Mouse (Mus musculus) forelimb bud, embryonic 11.5 days (tissue): ENCODE measurements around the gene Tstd2.

Experiments
- DNase-seq: peaks from one replicate; pipeline ENCODE4 v3.0.0-alpha.2; 2012; ENCODE audit warnings: low read depth, low spot score

Tstd2 gene

DNA sequence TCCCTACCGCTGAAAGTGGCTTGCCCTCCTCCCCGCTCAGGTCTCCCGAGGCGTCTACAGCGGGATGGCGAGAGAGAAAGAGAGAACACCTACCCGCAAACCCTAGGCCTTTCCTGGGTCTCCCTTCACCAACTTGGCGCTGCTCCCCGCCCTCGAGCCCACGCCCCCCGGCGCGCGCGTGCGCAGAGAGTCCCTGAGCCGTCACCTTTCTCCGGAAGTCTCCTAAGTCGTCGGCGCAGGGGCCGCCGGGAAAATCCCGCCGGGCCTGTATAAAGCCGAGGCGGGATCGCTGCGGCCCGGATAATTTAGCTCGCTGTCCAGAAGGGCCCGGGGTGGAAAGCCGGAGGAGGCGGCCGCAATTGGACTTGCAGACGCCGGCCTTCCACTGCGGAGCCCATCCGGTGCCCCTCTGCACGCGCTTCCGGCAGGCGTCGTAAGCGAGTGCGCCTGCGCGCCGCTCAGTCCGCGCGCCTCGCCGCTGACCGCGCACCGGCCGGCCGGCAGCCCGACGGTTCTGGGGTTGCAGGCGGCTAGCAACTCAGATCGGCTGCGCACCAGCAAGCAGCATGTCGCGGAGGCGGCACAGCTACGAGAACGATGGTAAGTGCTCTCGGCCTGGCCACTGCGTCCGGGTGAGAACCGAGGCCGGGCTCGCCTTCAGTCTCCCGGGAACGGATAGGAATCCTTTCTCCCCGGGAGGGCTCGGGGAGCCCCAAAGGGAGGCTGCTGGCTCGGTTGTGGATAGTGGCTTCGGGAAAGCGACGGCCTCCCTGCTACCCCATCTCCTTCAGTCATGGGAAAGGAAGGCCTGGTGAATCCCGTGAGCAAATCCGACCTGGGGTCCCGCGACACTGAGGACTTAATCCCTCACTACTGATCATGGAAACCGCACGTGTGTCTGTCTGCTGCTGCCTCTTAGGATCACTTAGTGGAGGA, at the start of gene Tstd2, which contains the start of gene Ncbp1:
Gene Tstd2 (minus strand): TSS at position 408 of the 936 bp plus-strand sequence.
Gene Ncbp1 (plus strand): TSS at position 327 of the 936 bp plus-strand sequence.
- peak; percentile 89 for DNase-seq

DNA sequence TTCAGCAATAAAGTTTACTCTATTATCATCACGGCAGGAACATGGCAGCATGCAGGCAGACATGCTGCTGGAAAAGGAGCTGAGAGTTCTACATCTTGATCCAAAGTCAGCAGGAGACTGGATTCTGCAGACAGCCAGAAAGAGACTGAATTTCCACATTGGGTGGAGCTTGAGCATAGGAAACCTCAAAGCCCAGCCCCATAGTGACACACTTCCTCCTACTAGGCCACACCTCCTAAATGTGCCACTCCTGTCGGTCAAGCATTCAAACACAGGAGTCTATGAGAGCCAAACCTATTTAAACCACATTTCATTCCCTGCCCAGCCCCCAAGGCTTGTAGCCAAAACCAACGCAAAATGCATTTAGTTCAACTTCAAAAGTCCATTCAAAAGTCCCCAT, 48.0 kb upstream of the Tstd2 start:
- no peak for DNase-seq

DNA sequence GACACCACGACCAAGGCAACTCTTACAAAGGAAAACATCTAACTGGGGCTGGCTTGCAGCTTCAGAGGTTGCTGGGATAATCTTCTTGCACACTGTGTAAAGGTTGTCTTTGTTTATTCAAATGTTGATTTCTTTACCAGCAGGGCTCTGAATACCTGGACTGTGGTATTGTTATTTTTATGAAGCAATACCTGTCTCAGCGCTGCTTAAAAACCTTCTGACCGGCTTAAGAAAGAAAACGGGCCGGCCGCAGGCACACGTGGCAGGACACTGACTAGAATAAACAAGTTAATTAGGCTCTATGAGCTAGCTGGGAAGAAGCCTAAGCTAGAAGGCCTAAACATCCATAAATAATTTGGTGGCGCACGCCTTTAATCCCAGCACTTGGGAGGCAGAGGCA, 47.4 kb upstream of the Tstd2 start:
- no peak for DNase-seq

DNA sequence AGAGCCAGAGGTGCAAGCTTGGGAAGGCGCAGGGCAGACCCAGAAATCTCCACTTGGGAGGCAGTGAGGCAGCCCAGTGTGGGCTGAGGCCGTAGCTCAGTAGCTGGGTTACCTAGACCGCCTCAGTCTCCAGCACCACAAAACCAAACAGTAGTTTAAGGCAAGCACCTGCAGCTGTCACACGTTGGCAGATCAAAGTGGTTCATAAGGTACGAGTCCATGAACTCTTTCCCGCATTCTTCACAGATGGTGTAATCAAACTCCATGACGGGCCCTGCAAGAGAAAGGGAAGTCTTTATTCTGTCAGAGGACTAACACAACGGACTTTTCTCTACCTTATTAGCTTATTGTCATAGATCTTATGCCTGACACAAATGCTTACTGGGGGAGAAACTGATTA, 46.9 kb upstream of the Tstd2 start:
- peak; percentile 19 for DNase-seq

DNA sequence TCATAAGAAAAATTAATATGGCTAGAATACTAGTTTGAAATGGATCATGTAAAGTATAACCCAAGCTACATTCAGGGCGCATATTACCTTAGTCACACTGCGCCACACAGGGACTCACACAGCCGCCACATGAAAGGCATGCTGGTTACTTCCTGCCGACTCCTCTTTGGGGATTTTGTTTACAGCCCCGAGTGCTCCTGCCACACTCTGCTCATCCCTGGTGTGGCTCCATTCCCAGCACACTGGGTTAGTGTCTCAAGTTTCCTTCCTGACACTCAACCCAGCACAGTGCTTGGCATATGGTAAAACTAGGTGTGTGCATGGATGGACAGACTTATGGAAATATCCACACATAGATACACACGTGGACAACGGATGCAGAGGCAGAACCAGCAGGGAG, 43.7 kb upstream of the Tstd2 start:
- DNase-seq: no peak

DNA sequence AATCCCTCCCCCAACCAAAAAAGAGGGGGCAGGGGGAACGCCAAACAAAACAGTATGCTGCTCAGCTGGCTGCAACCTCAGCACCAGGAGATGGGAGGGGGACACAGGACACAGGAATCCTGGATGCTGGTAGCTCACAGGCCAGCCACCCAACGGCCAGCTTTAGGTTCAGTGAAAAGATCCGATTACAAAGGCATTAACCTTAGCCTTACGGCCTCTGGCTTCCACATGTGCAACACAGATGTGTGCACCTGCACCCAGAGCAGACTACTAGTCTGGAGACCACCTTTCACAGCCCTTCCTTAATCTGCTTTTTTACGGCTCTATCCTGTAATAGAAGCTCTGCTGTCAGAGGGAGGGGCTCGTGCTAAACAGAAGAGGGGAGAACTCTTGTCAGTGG, 42.7 kb upstream of the Tstd2 start:
- peak; percentile 84 for DNase-seq

DNA sequence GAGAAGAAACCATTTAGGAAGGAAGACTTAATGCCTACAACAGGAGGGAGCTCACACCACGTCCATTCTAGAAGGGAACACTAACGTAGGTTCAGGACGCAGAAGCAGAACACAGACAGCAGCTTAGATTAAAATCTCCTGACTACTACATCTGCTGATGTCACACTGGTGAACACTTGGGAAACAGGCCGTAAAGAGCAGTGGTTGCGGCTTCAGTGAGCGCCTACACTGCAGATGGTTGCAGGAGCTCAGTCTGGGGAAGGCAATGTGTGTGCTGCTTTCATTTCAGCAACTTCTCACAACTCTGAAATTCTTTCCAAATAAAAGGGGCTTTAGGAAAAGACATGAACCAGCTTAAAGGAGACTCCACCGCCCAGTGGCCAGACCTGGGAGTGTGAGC, 39.0 kb upstream of the Tstd2 start:
- no peak for DNase-seq

DNA sequence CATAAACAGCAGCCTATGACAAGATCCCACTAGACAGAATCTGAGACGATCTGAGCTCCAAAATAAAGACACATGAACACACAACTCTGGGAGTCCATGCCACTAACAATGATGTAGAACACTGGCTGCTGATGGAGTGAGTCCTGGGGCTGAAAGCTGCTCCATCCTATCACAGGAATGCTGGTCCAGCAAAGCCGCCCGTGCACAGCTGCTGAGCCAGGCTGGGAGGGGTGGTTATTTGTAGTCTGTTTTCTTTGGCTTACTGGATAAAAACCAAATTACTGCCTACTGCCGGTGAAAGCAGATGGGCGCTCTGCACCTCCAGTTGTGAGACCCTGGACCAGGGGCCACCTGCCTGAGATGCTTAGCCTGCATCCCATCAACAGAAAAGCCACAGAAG, 38.5 kb upstream of the Tstd2 start:
- DNase-seq: no peak

DNA sequence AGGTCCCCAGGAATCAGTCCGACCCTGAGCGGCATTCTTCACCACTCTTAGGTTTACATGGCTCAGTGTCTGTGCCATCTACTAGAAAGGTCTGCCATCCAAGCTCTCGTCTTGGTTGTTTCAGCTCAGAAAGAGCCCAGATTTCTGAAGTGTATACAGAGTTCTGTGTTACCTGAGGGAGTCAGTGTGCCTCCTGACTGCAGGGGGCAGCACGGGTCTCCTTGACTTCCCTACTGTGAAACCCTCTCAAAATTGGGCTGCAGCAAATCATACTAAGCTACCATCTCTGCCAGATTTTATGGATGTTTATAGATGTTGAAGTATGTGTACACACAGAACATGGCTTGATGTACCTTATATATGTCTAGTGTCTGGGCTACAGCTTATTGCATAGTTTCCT, 37.8 kb upstream of the Tstd2 start:
- DNase-seq: no peak

DNA sequence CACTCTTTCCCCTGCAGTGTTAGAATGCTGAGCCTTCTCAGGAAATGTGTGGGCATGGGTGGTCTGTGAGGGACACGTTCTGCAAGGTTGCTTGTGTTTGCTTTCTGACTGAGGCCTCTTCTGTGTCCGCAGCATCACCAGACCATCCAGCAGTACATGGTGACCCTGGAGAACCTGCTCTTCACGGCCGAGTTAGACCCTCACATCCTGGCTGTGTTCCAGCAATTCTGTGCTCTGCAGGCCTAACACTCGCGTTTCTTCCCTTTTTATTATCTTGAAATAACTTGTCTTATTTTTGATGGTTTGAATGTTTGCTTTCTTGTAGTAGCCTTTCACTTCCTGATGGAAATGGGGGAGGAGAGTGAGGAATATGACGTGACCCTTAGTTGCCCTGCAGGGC, 33.3 kb upstream of the Tstd2 start:
- DNase-seq: no peak

DNA sequence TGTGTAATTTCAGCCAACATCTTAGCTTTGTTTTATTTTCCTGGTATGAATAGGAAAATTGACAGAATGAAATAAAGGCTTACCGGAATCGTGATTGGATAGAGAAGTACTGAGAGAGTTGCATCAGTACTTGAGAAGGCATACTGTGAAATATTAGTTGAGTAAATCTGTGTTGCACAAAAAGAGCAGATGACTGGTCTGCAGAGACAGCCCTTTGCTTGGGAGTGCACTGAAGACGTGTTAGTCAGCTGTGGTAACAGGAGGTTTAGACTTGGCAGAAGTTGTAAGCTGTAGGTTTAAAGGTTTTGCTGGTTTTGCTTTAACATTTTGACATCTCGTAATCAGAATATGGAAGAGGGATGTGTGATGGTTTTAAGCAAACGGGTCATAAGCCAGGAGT, 27.3 kb upstream of the Tstd2 start:
- DNase-seq: no peak

DNA sequence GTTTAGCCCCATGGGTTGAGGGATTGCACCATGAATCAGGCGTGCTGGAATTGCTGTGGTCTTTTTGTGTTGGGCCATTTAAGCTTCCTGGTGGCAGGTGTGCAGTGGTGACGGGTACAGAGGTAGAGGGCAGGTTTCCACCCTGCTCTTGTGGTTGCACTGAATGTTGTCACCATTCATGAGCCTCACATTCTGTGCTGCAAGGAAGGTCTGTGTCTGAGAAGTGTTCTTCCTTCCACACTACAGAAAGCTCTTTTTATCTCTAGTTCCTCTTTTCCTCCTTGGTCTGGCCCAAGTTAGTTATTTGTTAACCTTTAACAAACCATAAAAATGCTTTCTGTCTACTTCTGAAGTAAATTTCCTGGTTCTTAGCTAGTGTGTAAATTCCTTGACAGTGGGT, 25.5 kb upstream of the Tstd2 start:
- no peak for DNase-seq

DNA sequence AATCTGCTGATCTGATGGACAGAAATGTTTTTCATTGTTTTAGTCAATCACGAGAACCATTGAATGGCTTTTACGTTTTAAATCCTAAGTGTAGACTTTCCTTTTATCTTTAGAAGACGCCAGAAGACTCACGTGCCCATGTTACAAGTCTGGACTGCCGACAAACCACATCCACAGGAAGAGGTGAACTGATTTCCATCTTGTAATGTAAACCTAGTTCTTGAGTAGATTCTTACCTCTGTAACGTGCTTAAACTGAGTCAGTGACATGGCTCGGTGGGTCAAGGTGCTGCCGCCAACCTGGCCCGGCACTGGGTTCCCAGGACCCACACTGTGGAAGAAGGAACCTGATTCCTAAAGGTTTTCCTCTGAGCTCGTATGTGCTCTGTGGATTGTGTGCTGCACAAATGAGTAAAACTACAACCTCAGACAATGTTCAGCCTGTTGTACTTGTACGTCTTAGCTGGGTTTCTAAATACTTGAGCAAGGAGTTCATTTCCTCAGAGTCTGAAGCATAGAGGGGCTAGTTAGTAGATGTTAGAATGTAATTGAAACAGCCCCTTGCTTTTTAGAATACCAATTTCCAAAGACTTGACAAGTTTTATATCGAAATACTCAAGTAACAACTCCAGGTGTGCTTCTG, 13.5 kb upstream of the Tstd2 start:
- DNase-seq: no peak

DNA sequence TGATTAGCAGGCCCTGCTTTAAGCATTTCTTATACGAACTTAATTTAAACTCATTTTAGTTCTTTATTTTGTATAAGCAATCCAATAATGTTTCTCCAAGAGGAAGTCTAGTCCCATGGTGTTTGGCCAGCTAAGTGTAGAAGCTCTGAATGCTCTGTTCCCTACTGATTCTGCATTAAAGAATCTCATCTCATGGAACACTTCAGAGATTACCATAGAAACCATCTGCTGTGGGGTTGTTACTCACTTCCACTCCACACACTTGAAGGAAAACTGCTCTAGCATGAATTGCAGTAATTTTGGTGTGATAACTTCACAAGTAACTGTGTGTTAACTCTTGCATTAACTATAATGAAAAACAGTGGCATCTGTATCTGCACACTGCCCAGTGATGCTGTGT, 8.4 kb upstream of the Tstd2 start:
- DNase-seq: no peak

DNA sequence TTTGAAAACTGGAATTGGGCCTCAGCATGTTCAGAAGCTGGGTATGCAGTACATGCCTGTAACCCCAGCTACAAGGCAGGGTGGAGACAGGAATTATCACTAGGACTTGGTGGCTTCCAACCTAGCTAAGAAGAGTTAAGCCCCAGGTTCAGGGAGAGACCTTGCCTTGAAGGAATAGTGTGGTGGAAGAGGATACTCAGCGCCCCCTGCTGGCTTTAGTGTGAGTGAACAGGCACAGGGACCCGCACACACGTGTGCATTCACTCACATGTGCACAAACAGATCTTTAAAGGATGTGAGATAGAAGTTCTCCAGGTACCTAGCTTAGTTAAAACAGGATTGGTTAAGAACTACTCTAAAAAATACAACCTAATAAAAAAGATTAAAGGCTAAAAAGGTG, 5.8 kb upstream of the Tstd2 start:
- DNase-seq: peak; percentile 9

DNA sequence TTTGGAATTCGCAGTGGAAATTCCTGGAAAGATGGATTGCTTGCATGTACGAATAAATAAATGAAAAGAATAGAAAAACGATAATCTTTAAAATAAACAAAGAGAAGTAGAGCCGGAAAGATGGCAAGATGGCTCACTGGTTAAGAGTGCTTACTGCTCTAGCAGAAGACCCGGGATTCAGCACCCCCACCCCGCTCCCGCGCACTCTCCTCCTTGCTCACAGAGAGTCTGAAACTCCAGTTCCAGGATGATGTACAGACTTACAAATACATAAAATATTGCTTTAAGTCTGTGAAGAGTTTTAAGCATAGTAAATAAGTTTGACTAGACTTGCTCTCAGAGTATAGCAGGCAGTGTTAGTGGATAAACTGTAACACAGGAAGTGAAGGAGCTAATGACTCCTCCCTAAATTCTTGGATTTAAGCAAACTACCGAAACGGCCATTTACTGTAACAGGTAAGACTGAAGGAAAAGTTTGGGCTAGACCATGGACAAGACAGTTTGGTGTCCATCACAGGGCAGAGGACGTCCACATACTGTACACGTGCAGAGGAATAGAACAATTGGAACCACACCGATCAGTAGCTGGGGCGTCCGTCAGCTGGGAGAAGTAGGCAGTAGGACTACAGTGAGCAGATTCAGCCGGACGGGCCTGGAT, 736 bp downstream of the Tstd2 start:
- no peak for DNase-seq

DNA sequence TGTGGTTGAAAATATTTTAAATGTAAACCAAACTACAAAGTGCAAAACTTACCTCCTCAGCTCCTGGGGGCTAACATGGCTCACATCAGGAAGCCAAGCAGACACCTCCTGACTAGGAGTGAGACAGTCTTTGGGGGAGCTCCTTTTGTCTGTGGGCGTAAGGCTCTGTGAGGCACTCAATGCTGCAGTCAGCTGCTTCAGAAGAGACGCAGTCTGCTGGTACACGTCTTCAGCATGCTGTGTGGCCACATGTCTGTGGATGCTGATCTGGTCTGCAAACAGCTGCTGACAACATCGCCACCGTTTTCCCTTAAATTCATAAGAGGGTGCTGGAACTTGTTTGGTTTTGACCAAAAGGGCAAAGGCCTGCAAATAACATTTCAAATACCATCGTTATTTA, 6.7 kb downstream of the Tstd2 start:
- DNase-seq: no peak

DNA sequence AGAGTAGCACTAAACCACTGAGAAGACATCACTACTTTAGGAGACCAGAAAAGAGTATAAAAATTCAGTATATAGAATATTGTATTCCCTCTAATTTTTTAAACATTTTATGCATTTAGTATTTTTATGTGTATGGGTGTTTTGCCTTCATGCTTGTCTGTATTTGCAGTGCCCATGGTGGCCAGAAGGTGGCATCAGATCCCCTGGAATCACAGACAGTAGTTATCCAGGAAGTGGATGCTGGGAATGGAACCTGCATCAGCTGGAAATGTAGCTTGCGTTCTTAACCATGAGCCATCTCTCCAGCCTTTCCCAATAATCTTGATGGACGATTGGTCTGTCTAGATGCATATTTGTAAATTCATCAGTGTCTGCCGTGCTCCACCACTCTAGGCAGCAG, 8.3 kb downstream of the Tstd2 start:
- peak; percentile 53 for DNase-seq

DNA sequence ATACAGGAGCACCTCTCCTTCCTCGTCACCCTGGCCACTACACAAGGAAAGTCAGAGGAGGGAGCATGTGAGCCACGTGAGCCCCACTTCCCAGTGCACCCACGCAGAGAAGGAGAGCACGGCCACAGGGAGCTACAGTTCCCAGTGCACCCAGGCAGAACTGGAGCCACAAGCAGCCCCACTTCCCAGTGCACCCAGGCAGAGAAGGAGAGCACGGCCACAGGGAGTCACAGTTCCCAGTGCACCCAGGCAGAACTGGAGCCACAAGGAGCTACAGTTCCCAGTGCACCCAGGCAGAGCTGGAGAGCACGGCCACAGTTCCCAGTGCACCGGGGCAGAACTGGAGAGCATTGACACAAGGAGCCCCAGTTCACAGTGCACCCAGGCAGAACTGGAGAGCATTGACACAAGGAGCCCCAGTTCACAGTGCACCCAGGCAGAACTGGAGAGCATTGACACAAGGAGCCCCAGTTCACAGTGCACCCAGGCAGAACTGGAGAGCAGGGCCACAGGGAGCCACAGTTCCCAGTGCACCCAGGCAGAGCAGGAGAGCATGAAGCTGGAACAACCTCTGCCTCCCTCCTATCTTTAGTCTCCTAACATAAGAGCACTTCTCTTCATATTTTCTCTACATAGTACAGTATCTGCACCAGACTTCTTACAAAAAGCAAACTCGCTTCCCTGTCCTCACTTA, 9.0 kb downstream of the Tstd2 start:
- no peak for DNase-seq

DNA sequence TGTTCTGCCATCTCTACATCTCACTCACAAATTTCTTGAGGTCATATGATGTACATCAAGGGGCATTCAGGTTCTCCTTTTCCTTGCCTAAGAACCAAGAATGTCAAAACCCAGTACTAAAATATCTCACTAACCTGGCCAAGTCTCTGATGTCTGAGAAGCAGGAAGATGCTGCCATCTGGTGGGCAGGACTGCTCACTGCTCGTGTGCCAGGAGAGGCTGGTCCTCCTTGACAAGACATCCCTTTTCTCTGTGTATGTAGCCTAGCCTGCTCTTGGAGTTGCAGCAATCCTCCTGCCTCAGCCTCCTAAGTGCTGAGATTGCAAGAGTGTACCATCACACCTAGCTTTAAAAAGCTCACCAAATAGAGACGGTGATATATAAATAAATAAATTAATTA, 12.0 kb downstream of the Tstd2 start:
- DNase-seq: peak; percentile 67

DNA sequence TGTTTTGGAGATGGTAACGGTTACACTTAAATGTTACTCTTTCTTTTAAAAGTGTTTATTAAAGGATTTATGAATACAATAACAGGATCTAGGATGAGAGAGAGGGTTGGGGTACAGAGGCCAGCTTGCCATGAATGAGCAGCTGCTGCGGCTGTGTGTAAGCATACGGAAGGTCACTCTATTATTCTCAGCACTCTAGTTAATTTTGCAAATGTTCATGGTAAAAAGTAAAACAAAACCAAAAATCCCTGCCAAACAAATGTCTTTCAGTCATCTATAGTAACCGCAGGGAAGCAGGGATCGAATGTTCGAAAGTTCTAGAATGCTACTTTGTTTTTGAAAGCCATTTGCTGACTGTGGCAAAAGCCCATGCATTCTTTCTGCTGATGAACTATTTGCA, 15.1 kb downstream of the Tstd2 start:
- DNase-seq: no peak

DNA sequence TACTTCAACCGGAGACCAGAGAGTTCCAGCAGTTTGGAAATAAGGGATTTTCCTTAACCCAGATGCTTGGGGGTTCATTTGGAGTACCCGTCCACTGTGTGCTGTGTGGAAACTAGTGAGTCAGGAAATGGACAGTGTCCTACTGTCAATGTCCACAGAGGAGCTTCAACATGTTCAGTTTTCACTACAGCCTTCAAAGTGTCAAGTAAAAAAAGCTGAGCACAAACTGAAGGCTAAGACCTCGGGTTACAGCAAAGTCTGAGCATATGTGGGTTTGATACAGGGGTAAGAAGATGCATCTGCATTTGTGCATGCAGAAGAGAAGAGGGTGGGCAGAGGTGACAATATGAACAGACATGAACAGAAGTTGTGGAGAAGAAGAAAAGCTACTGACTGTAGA, 17.7 kb downstream of the Tstd2 start:
- no peak for DNase-seq
